Mouse (Mus musculus) intestine, embryonic 14.5 days (tissue): ENCODE data around the gene Ptprcap. TPM values are rescaled to one million over a fixed set of nuclear protein-coding genes. Genes with fewer than 3 reads are reported as not detected.
"Not testable (repeated sequence)": the region's sequence is repeated elsewhere in the genome, so short reads cannot be mapped to it uniquely, and the experiment has no call there.

Source experiments
- ATAC-seq: fragments of 200-750 bp; cut with Nextera tagmentation; replicated peaks from 2 replicates; pipeline ENCODE4 v1.8.0; 2017; ENCODE audit warnings: low read depth, moderate number of reproducible peaks, moderate TSS enrichment, moderate library complexity; ENCODE audit not compliant: low FRiP score, low TSS enrichment
- DNase-seq: peaks from one replicate; pipeline ENCODE4 v3.0.0-alpha.2; 2018; ENCODE audit warnings: low spot score
- H3K27ac ChIP-seq: fragments of 300-500 bp; sonication (generic); 2 replicates; pipeline ENCODE4 v1.5.1; 2014; ENCODE audit warnings: low read depth, mild to moderate bottlenecking, control low read depth
- H3K27me3 ChIP-seq: fragments of 300-500 bp; sonication (generic); replicated peaks from 2 replicates; pipeline ENCODE4 v1.6.1; 2014; ENCODE audit warnings: low read length, control low read depth; ENCODE audit not compliant: control insufficient read depth, insufficient read depth
- H3K36me3 ChIP-seq: fragments of 300-500 bp; sonication (generic); 2 replicates; pipeline ENCODE4 v1.6.1; 2014; ENCODE audit warnings: low read length, control low read depth; ENCODE audit not compliant: control insufficient read depth, insufficient read depth
- H3K4me1 ChIP-seq: fragments of 300-500 bp; sonication (generic); replicated peaks from 2 replicates; pipeline ENCODE4 v1.6.1; 2014; ENCODE audit warnings: low read length, control low read depth, mixed read lengths; ENCODE audit not compliant: control insufficient read depth, insufficient read depth
- H3K4me2 ChIP-seq: fragments of 300-500 bp; sonication (generic); 2 replicates; pipeline ENCODE4 v1.6.1; 2014; ENCODE audit warnings: low read length
- H3K4me3 ChIP-seq: fragments of 300-500 bp; sonication (generic); 2 replicates; pipeline ENCODE4 v1.5.1; 2014; ENCODE audit warnings: low read depth, low read length, control low read depth, mixed read lengths
- H3K9ac ChIP-seq: fragments of 300-500 bp; sonication (generic); 2 replicates; pipeline ENCODE4 v1.6.1; 2014; ENCODE audit warnings: mild to moderate bottlenecking, low read length
- H3K9me3 ChIP-seq: fragments of 300-500 bp; sonication (generic); 2 replicates; pipeline ENCODE4 v1.6.1; 2016; ENCODE audit warnings: low read length, control low read depth; ENCODE audit not compliant: control insufficient read depth
- WGBS: fragments of 180-500 bp; shearing (Covaris S2); extraction: QIAGEN DNeasy Blood & Tissue Kit; methylation state at CpG from one replicate; pipeline ENCODE4 v1.1.7; 2014; 5-methylcytosine and 5-hydroxymethylcytosine counted together
- polyA plus RNA-seq: library from polyadenylated mRNA; unstranded; fragments of >200 nt; fragmentation: Nextera tagmentation; extraction: Ambion mirVana; gene quantifications from 2 replicates; pipeline ENCODE4 v1.2.1, GENCODE M21; 2014

Gene Ptprcap
- polyA plus RNA-seq, 1 experiment from 2014 or later = 3.1 TPM

GRCm38 (mm10) chr19:4131075-4131474 is 22.3 kb upstream of the Ptprcap start:
- 94% methylated on average over 5 of the region's 5 CpGs for WGBS
- H3K9me3 ChIP-seq = no peaks in the 10 kb centered on the region
- ATAC-seq (no peak), DNase-seq (no peak)
- peaks cover 7% of the 10 kb centered on the region for H3K4me1 ChIP-seq
- H3K27ac ChIP-seq = no peak overlapping the region
- peaks cover 52% of the 10 kb centered on the region for H3K36me3 ChIP-seq
- H3K27me3 ChIP-seq = no peaks in the 10 kb centered on the region
- no peak overlapping the region for H3K4me2 ChIP-seq
- no peak overlapping the region for H3K4me3 ChIP-seq
- no peak overlapping the region for H3K9ac ChIP-seq

- peaks cover 5% of the 10 kb centered on the region for H3K4me1 ChIP-seq
- peaks cover 52% of the 10 kb centered on the region for H3K36me3 ChIP-seq
- no peak overlapping the region for H3K4me3 ChIP-seq
- H3K9me3 ChIP-seq = no peaks in the 10 kb centered on the region
- H3K9ac ChIP-seq = no peak overlapping the region
- 90% methylated on average over 2 of the region's 2 CpGs for WGBS
- no peak for DNase-seq
- H3K27ac ChIP-seq = no peak overlapping the region
- H3K27me3 ChIP-seq = no peaks in the 10 kb centered on the region
- no peak for ATAC-seq
- no peak overlapping the region for H3K4me2 ChIP-seq
These were observed 21.6 kb upstream of the Ptprcap start for GRCm38 (mm10) chr19:4131768-4132167.

GRCm38 (mm10) chr19:4134354-4134753 is 19.1 kb upstream of the Ptprcap start:
- Histone ChIP-seq H3K27me3 (no peaks in the 10 kb centered on the region), H3K4me3 (no peak overlapping the region), H3K9ac (no peak overlapping the region), H3K27ac (no peak overlapping the region), H3K36me3 (peaks cover 38% of the 10 kb centered on the region), H3K9me3 (no peaks in the 10 kb centered on the region), H3K4me1 (no peaks in the 10 kb centered on the region), H3K4me2 (no peak overlapping the region)
- WGBS = 90% methylated on average over 4 of the region's 4 CpGs
- DNase-seq = no peak
- ATAC-seq = no peak

DNA sequence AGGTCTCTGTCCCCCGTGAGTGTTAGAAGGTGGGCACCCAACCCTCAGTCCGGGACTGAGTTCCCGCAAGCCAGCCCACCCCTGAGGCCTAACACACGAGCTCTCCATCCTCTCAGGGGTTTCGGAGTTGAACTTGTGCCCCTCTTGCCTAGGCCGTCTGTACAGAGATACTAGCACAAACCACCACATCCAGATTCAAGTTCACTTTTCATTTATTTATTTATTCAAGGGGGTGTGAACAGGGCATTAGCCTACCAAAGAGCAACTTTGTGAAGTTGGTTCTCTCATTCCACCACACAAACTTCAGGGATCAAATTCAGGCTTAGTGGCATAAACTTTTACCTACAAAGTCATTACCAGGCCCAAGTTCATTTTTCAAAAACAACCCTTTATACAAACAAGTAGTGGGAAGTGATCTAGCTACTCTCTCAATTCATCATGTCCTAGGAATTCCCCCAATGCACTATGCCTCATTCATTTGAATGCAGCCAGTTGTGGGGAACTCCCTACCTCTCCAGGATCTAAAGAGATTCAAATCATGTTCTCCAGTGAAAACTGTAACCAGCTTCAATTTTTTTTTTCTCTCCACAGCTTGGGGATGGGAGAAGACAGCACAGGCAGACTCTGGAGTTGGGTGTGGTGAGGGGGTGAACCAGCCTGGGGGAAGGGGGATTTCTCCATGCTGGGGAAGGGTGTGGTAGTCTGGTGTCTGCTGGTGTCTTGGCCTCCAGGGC is 18.0 kb upstream of the Ptprcap start:
- not testable (repeated sequence) for ATAC-seq, H3K9me3 ChIP-seq, H3K4me2 ChIP-seq, H3K27ac ChIP-seq, H3K9ac ChIP-seq, H3K4me3 ChIP-seq, DNase-seq, H3K4me1 ChIP-seq, H3K27me3 ChIP-seq
- H3K36me3 ChIP-seq = peaks cover 30% of the 10 kb centered on the region
- WGBS = 89% methylated on average over 6 of the region's 6 CpGs

- H3K4me2 ChIP-seq, H3K9me3 ChIP-seq, H3K4me1 ChIP-seq, H3K9ac ChIP-seq, H3K4me3 ChIP-seq, H3K27me3 ChIP-seq, H3K27ac ChIP-seq, DNase-seq: not testable (repeated sequence)
- WGBS = 27% methylated on average over 8 of the region's 8 CpGs
- peaks cover 25% of the 10 kb centered on the region for H3K36me3 ChIP-seq
- ATAC-seq = peak; percentile 43; the same call in 1 of the 2 replicates
These were observed 17.4 kb upstream of the Ptprcap start for GRCm38 (mm10) chr19:4135963-4136345.

GRCm38 (mm10) chr19:4136463-4136862 is 16.9 kb upstream of the Ptprcap start:
- ATAC-seq (no peak), DNase-seq (no peak)
- H3K9me3 ChIP-seq = no peaks in the 10 kb centered on the region
- H3K4me2 ChIP-seq = no peak overlapping the region
- H3K27me3 ChIP-seq = no peaks in the 10 kb centered on the region
- peaks cover 19% of the 10 kb centered on the region for H3K36me3 ChIP-seq
- no peak overlapping the region for H3K4me3 ChIP-seq
- no peak overlapping the region for H3K9ac ChIP-seq
- no peak overlapping the region for H3K27ac ChIP-seq
- WGBS = 78% methylated on average over 5 of the region's 5 CpGs
- no peaks in the 10 kb centered on the region for H3K4me1 ChIP-seq

DNA sequence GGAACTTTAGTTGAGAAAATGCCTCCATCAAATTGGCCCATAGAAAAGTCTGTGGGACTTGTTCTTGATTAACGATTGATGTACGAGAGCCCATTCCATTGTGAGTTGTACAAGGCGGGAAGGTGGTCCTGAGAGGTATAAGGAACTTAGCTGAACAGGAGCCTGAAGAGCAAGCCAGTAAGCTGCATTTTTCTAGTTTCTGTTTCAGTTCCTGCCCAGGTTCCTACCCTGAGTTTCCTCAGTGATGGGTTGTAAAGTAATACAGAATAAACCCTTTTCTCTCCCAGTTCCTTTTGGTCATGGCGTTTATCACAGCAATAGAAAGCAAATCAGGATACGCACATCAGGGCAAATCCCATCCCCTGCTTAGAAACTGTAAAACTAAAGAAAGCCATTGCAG is 15.5 kb upstream of the Ptprcap start:
- Histone ChIP-seq H3K27ac (no peak overlapping the region), H3K36me3 (0 out of 2 replicates have a peak, but pooled peaks cover 5% of the 10 kb centered on the region), H3K4me3 (no peak overlapping the region), H3K9me3 (no peaks in the 10 kb centered on the region), H3K9ac (no peak overlapping the region), H3K27me3 (no peaks in the 10 kb centered on the region), H3K4me2 (no peak overlapping the region), H3K4me1 (no peaks in the 10 kb centered on the region)
- DNase-seq = no peak
- ATAC-seq = no peak
- WGBS = 73% methylated on average over 5 of the region's 5 CpGs

DNA sequence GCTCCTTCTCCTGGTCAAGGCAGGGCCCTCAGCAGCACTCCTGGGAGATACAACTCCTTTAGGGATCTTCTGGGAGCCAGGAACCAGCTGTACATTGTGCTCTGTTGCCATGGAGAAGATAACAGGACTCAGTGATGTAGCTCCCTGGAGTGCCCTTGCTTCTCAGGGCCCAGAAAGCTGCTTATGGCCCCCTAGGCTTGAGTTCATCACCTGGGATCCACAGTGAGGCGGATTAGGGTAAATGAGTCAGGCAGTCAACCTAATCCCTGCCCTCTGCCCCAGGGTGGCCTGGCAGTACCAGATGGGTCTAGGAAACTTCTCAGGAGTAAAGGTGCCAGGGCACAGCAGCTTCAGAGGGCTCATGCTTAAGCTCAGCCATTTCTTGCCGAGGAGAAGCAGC is 14.0 kb upstream of the Ptprcap start, which contains the start of gene Gpr152:
TSS of gene Gpr152 (plus strand) at position 342 of the 400 bp plus-strand sequence.
- DNase-seq (no peak), ATAC-seq (no peak)
- Histone ChIP-seq H3K4me2 (no peak within 1 kb of the TSS), H3K9me3 (no peaks in the 10 kb centered on the region), H3K9ac (no peak within 1 kb of the TSS), H3K36me3 (no peaks in the 10 kb centered on the region), H3K4me1 (no peaks in the 10 kb centered on the region), H3K27me3 (no peaks in the 10 kb centered on the region), H3K4me3 (no peak within 1 kb of the TSS), H3K27ac (no peak within 1 kb of the TSS)
- WGBS = 71% methylated on average over 2 of the region's 2 CpGs

GRCm38 (mm10) chr19:4140147-4140546 is 13.3 kb upstream of the Ptprcap start:
- H3K27me3 ChIP-seq = no peaks in the 10 kb centered on the region
- WGBS = 72% methylated on average over 6 of the region's 6 CpGs
- no peaks in the 10 kb centered on the region for H3K4me1 ChIP-seq
- no peak overlapping the region for H3K9ac ChIP-seq
- no peak overlapping the region for H3K4me2 ChIP-seq
- DNase-seq (no peak), ATAC-seq (no peak)
- no peak overlapping the region for H3K4me3 ChIP-seq
- no peaks in the 10 kb centered on the region for H3K9me3 ChIP-seq
- no peaks in the 10 kb centered on the region for H3K36me3 ChIP-seq
- H3K27ac ChIP-seq = no peak overlapping the region
